Mouse (Mus musculus) lung, embryonic 15.5 days (tissue): ENCODE data around the gene Kazn. TPM values are rescaled to one million over a fixed set of nuclear protein-coding genes. Genes with fewer than 3 reads are reported as not detected.
A peak's percentile ranks its signal among the peaks of the same experiment; 100 is the strongest.

Experiments used
- ATAC-seq: fragments of 200-750 bp; cut with Nextera tagmentation; 2 replicates; pipeline ENCODE4 v1.8.0; 2017; ENCODE audit warnings: moderate number of reproducible peaks, borderline replicate concordance; ENCODE audit not compliant: low FRiP score, low TSS enrichment; ENCODE audit errors: extremely low read depth
- H3K27ac ChIP-seq: fragments of 300-500 bp; sonication (generic); 2 replicates; pipeline ENCODE4 v1.5.1; 2015; ENCODE audit warnings: moderate library complexity, mild to moderate bottlenecking, inconsistent platforms
- H3K27me3 ChIP-seq: fragments of 300-500 bp; sonication (generic); 2 replicates; pipeline ENCODE4 v1.6.1; 2015; ENCODE audit warnings: inconsistent platforms
- H3K36me3 ChIP-seq: fragments of 300-500 bp; sonication (generic); 2 replicates; pipeline ENCODE4 v1.6.1; 2015; ENCODE audit warnings: inconsistent platforms
- H3K4me1 ChIP-seq: fragments of 300-500 bp; sonication (generic); 2 replicates; pipeline ENCODE4 v1.6.1; 2015; ENCODE audit warnings: inconsistent platforms
- H3K4me2 ChIP-seq: fragments of 300-500 bp; sonication (generic); 2 replicates; pipeline ENCODE4 v1.6.1; 2015; ENCODE audit warnings: inconsistent platforms, mild to moderate bottlenecking, moderate library complexity
- H3K4me3 ChIP-seq: fragments of 300-500 bp; sonication (generic); 2 replicates; pipeline ENCODE4 v1.5.1; 2015; ENCODE audit warnings: mild to moderate bottlenecking, inconsistent platforms
- H3K9ac ChIP-seq: fragments of 300-500 bp; sonication (generic); 2 replicates; pipeline ENCODE4 v1.6.1; 2015; ENCODE audit warnings: inconsistent platforms
- H3K9me3 ChIP-seq: fragments of 300-500 bp; sonication (generic); 2 replicates; pipeline ENCODE4 v1.6.1; 2016; ENCODE audit warnings: inconsistent platforms
- WGBS: fragments of 180-500 bp; shearing (Covaris S2); methylation state at CpG from one replicate; pipeline ENCODE4 v1.1.7; 2015; 5-methylcytosine and 5-hydroxymethylcytosine counted together
- polyA plus RNA-seq: library from polyadenylated mRNA; unstranded; fragments of >200 nt; fragmentation: Nextera tagmentation; extraction: Ambion mirVana; gene quantifications from 2 replicates; pipeline ENCODE4 v1.2.1, GENCODE M21; 2015

Gene Kazn
- polyA plus RNA-seq, 1 experiment from 2014 or later = 13.6 TPM

DNA sequence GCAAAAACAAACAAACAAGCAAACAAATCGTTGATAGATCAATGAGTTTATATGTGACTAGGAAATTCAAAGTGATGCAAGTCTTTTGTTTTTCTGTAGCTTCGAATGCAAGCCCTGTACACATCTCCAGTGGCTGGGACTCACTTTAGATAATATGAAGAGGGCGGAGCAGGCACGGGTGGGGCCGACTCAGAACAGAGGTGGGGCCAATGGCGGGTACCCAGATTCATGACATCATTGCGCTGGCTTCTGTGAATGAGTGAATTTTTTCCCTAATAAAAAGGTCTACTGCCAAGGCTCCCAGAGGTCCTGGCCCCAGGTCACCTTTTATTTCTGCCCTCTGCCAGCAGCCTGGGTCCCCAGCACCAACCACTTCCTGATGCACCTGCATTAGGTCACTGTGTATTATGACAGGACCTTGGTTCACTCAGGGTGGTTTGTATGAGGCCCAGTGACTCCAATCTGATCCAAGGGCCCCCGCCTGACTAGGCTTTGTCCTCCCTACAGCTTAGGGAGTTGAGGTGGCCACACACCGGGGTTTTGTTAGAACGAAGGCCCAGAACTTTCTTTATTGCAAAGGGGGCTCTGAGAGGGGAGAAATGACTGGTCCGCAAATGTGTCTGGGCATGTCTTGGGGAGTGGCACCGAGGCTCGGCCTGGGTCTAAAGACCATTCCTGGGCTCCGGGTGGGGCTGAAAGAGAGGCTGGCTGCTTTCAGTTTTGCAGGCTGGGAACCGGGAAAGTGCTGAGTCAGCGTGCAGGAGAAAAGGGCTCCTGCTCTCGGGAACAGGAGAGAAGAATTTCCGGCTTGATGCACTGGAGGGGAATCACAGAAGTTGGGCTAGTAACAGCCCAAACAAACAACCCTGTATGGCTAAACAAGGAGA lies 68.1 kb downstream of the Kazn start:
- H3K27ac ChIP-seq = 0 out of 2 replicates have a peak overlapping the region, but pooled peaks have one; percentile 21

DNA sequence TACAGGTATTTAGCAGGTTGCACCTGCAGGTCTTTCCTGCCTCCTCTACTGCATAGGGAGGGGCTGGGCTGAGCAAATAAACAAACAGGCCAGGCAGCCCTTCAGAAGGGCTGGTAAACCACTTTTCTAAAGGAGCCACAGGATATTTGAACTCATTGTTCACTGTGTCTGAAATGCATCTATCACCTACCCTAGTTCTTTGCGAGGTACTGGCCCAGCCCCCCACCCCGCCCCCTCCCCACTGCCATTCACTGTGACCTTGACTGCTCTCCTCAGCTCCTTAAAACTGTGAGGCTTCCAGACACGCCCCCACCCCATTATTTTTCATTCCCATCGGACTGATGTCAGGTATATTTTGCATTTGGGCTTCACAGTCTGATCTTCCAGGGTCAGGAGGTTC lies 69.6 kb downstream of the Kazn start:
- Histone ChIP-seq H3K4me2 (no peak overlapping the region), H3K27me3 (no peaks in the 10 kb centered on the region), H3K4me3 (no peak overlapping the region), H3K4me1 (peaks cover 63% of the 10 kb centered on the region), H3K36me3 (no peaks in the 10 kb centered on the region), H3K9me3 (no peaks in the 10 kb centered on the region), H3K9ac (no peak overlapping the region), H3K27ac (no peak overlapping the region)
- WGBS = 48% methylated on average over 4 of the region's 4 CpGs
- no peak for ATAC-seq

More for the DNA sequence above, 68.1 kb downstream of the Kazn start:
- Histone ChIP-seq H3K36me3 (no peaks in the 10 kb centered on the region), H3K4me3 (no peak overlapping the region), H3K9me3 (no peaks in the 10 kb centered on the region), H3K9ac (no peak overlapping the region), H3K4me1 (peaks cover 62% of the 10 kb centered on the region), H3K27me3 (no peaks in the 10 kb centered on the region), H3K4me2 (no peak overlapping the region)
- ATAC-seq = no peak
- 56% methylated on average over 18 of the region's 18 CpGs for WGBS

DNA sequence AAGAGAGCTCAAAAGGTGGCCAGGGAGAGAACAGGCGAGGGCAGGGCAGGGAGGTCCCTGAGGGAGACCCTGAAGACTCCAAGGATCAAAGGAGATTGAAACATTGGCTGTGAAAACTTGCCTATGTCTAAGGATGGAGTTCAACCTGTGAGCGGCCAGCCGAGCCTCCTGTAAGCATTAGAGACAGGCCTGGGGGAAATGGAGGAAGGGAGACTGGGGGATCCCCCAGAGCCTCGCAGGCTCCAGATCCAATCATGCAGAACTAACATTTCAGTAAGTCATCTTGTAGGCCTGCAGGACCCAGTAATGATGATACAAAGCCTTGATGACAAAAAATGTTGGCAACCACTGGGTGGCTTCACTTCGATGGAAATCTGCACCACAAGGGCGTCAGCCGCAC lies 70.8 kb downstream of the Kazn start:
- WGBS = 89% methylated on average over 7 of the region's 7 CpGs
- Histone ChIP-seq H3K27me3 (no peaks in the 10 kb centered on the region), H3K4me2 (no peak overlapping the region), H3K4me3 (no peak overlapping the region), H3K36me3 (no peaks in the 10 kb centered on the region), H3K9me3 (no peaks in the 10 kb centered on the region), H3K4me1 (peaks cover 63% of the 10 kb centered on the region), H3K9ac (no peak overlapping the region), H3K27ac (no peak overlapping the region)
- ATAC-seq = no peak

DNA sequence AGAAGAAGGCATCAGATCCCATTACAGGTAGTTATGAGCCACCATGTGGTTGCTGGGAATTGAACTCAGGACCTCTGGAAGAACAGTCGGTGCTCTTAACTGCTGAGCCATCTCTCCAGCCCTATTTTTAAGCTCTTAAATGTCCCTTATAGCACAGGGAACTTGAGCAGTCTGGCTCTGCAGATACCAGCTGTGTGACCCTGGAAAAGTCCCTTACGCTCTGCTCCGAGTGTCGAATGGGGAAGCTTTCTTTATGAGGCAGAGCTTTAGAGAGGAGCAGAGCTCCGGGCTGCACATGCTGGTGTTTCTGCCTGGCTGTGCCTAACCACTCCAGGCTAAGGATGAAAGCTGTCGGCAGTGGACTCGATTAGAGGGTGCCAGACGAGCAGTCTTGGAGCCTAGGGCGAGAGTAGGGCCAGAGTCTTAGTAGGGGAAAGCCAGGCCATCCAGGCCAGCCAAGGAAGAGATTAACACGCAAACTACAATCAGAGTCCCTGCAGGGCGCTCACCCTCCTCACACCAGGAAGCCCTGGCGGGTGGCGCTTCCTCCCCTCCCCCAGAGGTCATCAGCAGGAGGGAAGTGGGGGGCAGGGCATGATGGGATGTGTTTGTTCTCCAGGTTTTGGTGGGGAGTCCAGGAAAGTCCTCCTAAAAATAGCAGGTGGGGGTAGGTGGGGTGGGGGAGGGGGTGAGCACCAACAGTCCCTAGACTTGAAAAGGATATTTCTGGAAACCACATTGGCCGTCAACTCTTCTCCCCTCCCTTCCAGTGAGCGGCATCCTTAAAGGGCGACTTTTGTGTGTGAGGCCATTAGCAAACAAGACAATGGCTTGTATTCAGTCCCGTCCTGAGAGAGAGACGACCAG lies 73.1 kb downstream of the Kazn start:
- WGBS = 23% methylated on average over 18 of the region's 18 CpGs
- Histone ChIP-seq H3K4me1 (peaks cover 46% of the 10 kb centered on the region), H3K4me2 (peak overlapping the region; percentile 3; the same call in 1 of the 2 replicates), H3K27ac (peak overlapping the region; percentile 78), H3K4me3 (no peak overlapping the region), H3K9ac (no peak overlapping the region), H3K27me3 (no peaks in the 10 kb centered on the region), H3K9me3 (no peaks in the 10 kb centered on the region), H3K36me3 (no peaks in the 10 kb centered on the region)
- peak; percentile 30; the same call in 1 of the 2 replicates for ATAC-seq

DNA sequence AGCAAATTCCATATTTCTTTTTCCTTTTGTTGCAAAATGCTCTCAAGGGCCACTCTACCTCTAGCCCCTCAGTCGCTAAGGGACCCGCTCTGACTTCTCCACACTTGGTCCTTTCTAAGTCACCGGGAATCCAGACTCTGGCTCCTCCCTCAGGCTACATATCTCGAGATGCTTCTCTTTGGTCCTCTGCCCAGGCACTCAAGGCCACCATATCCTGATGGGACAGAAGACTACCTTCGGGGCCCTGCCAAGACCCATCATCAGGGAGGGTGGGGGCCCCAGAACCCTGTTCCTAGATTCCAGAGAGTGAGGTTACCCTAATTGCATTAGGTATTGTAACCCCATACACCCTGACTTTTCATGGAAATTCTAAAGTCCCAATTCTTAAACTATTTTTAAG lies 73.8 kb downstream of the Kazn start:
- Histone ChIP-seq H3K27ac (no peak overlapping the region), H3K4me1 (peaks cover 43% of the 10 kb centered on the region)
- 22% methylated on average over 5 of the region's 5 CpGs for WGBS

DNA sequence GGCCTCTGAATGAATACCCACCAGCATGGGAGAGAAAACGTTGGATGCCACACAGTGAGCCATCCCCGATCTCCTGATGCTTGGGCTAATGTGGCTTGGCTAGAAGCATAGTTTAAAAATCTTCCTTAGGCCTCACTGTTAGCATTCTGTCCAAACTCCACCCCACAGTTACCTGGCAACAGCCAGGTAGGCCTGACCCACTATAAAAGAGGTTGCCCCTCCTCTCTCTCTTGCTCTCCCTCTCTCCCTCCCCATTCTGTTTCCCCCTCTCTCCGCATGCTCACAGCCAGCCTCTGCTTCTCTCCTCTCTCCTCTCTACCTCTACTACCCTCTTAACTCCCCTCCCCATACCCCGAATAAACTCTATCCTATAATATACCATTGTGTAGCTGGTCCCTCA lies 74.8 kb downstream of the Kazn start:
- Histone ChIP-seq H3K4me2 (no peak overlapping the region), H3K36me3 (no peaks in the 10 kb centered on the region), H3K4me3 (no peak overlapping the region), H3K27me3 (no peaks in the 10 kb centered on the region), H3K4me1 (peaks cover 43% of the 10 kb centered on the region), H3K9me3 (no peaks in the 10 kb centered on the region), H3K9ac (no peak overlapping the region), H3K27ac (peak overlapping the region; percentile 29; the same call in 1 of the 2 replicates)
- ATAC-seq = no peak
- WGBS = 49% methylated on average over 4 of the region's 4 CpGs

More for the DNA sequence above, 73.8 kb downstream of the Kazn start:
- no peaks in the 10 kb centered on the region for H3K27me3 ChIP-seq
- H3K9ac ChIP-seq = no peak overlapping the region
- H3K4me2 ChIP-seq = no peak overlapping the region
- no peak for ATAC-seq
- no peaks in the 10 kb centered on the region for H3K36me3 ChIP-seq
- no peak overlapping the region for H3K4me3 ChIP-seq
- no peaks in the 10 kb centered on the region for H3K9me3 ChIP-seq

DNA sequence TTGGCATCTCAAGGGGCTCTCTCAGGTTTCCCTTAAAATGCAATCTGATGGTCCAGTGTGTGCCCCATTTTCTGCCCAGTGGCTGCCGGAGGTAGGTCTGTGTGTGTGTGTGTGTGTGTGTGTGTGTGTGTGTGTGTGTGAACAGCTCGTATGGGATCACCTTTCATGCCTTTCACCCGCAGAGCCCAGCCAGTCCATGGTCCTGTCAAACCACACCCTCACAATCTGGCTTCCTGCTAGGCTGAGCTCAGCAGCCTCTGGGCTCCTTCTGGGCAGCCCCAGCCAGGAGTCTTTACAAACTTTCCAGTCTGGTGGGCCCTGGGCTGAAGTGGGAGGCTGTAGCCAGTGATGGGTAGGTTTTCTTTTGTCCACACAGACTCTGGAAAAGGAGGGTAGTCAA lies 75.3 kb downstream of the Kazn start:
- H3K4me1 ChIP-seq = peaks cover 43% of the 10 kb centered on the region
- peak overlapping the region; percentile 29; the same call in 1 of the 2 replicates for H3K27ac ChIP-seq
- WGBS = 26% methylated on average over 3 of the region's 3 CpGs

DNA sequence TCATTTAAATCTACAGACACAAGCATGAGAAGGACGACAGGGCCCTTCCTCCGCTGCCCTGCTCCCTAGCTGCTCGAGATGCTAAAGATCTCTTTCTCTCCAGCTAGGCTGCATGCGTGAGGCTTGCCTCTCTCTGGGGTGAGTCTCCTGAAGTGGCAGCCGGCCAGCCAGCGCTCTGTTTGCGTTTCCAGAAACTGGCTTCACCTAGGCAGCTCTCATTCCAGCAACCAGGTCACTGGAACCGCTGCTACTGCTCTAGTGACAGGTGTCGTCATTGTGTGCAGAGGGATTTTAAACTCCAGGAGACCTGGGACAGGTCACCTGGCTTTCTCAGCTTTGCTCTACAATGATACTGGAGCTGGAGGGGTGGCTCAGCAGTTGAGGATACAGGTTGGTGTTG lies 76.5 kb downstream of the Kazn start:
- Histone ChIP-seq H3K36me3 (no peaks in the 10 kb centered on the region), H3K4me2 (no peak overlapping the region), H3K27me3 (no peaks in the 10 kb centered on the region), H3K4me1 (peaks cover 42% of the 10 kb centered on the region), H3K9ac (no peak overlapping the region), H3K27ac (peak overlapping the region; percentile 41), H3K9me3 (no peaks in the 10 kb centered on the region), H3K4me3 (no peak overlapping the region)
- peak; percentile 24; the same call in 1 of the 2 replicates for ATAC-seq
- WGBS = 72% methylated on average over 9 of the region's 9 CpGs

More for the DNA sequence above, 75.3 kb downstream of the Kazn start:
- no peak overlapping the region for H3K9ac ChIP-seq
- H3K9me3 ChIP-seq = no peaks in the 10 kb centered on the region
- H3K4me2 ChIP-seq = no peak overlapping the region
- no peaks in the 10 kb centered on the region for H3K36me3 ChIP-seq
- no peak overlapping the region for H3K4me3 ChIP-seq
- no peak for ATAC-seq
- no peaks in the 10 kb centered on the region for H3K27me3 ChIP-seq

DNA sequence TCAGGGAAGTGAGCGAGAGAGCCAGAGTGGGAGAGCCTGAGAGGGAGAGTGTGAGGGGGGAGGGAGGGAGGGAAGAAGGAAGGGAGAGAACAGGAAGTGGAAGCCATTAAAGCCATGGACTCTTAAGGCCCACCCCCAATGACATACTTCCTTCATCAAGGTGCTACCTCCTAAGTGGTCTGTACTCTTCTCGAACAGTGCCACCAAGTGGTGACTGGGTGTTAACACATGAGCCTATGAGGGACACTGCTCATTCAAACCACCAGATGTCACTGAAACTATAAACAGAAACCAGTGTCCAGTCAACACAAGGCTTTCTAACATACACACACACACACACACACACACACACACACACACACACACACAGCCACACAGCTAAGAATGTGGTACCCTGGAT lies 77.1 kb downstream of the Kazn start:
- no peak overlapping the region; the same call in 1 of the 2 replicates for H3K27ac ChIP-seq
- H3K36me3 ChIP-seq = peaks cover 4% of the 10 kb centered on the region; the same call in 1 of the 2 replicates
- ATAC-seq = no peak
- H3K9me3 ChIP-seq = no peaks in the 10 kb centered on the region
- no peaks in the 10 kb centered on the region for H3K27me3 ChIP-seq
- no peak overlapping the region for H3K4me2 ChIP-seq
- H3K4me1 ChIP-seq = peaks cover 40% of the 10 kb centered on the region
- no peak overlapping the region for H3K9ac ChIP-seq
- WGBS = 79% methylated on average over 2 of the region's 2 CpGs
- H3K4me3 ChIP-seq = no peak overlapping the region

DNA sequence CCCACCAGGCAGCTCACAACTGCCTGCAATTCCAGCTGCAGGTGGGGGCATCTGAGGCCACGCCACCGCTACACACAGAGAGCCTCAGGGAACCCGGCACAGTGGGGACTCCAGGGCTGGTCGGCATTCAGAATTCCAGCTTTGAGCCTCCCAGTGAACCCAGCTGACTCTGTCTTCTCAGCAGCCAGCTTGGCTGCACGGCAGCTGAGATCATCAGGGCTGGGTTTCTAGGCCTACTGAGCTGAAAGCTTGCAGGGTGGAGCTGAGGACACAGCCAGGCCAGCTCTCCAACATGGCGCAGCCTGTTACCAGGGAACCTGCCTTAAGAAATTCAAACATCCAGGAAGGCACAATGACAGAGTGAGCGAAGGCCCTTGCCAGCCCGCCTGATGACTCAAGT lies 79.2 kb downstream of the Kazn start:
- Histone ChIP-seq H3K36me3 (peaks cover 4% of the 10 kb centered on the region; the same call in 1 of the 2 replicates), H3K27me3 (no peaks in the 10 kb centered on the region), H3K27ac (no peak overlapping the region), H3K9ac (no peak overlapping the region), H3K9me3 (no peaks in the 10 kb centered on the region), H3K4me2 (no peak overlapping the region), H3K4me1 (peaks cover 22% of the 10 kb centered on the region), H3K4me3 (no peak overlapping the region)
- WGBS = 73% methylated on average over 8 of the region's 8 CpGs
- no peak for ATAC-seq

DNA sequence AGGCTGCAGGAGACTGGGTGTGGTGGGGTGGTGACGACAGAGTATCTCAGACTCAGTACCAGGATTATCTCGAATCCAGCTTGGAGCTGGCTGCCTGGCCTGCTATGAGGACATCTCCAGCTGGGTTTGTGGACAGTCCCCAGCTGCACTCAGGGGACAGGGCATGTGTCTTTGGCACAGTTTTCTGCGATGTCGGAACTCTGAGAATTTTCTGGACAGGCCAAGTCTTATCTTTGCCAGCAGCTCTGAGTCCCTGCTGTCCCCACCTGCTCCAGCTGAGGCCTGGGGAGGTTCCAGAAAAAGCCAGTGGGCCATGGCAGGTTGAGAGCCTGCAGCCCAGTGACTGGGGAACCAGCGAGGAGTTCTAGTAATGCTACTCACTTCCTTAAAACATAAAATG lies 82.7 kb downstream of the Kazn start:
- Histone ChIP-seq H3K9me3 (no peaks in the 10 kb centered on the region), H3K36me3 (peaks cover 4% of the 10 kb centered on the region; the same call in 1 of the 2 replicates), H3K27me3 (no peaks in the 10 kb centered on the region), H3K4me2 (no peak overlapping the region), H3K4me3 (no peak overlapping the region), H3K27ac (no peak overlapping the region), H3K4me1 (no peaks in the 10 kb centered on the region), H3K9ac (no peak overlapping the region)
- no peak for ATAC-seq
- WGBS = 69% methylated on average over 5 of the region's 5 CpGs
